Mouse (Mus musculus) CH12.LX (cell line): Measurements from ENCODE around the gene Slc2a13.

Experiments used
- BHLHE40 ChIP-seq: IDR thresholded peaks from 2 replicates; pipeline ENCODE4 v1.6.1; 2011; ENCODE audit warnings: mild to moderate bottlenecking, low read depth, low read length, improper control_type of control experiment
- CTCF ChIP-seq, 2 experiments: IDR thresholded peaks in 1 of 2; conservative IDR thresholded peaks in 1 of 2; 2 replicates each; pipeline ENCODE4 v1.5.1; 2011 to 2012; ENCODE audit warnings: low read depth in 2 of 2, low read length in 2 of 2, improper control_type of control experiment in 1 of 2, inconsistent platforms in 1 of 2, mild to moderate bottlenecking in 1 of 2, moderate library complexity in 1 of 2
- ETS1 ChIP-seq: conservative IDR thresholded peaks from 2 replicates; pipeline ENCODE4 v1.6.1; 2012; ENCODE audit warnings: low read depth, mild to moderate bottlenecking, inconsistent platforms, low read length, improper control_type of control experiment, moderate library complexity
- GABPA ChIP-seq: IDR thresholded peaks from 2 replicates; pipeline ENCODE4 v1.6.1; 2012; ENCODE audit warnings: low read depth, low read length, improper control_type of control experiment, inconsistent platforms; ENCODE audit not compliant: insufficient replicate concordance
- KAT2A ChIP-seq: IDR thresholded peaks from 2 replicates; pipeline ENCODE4 v1.6.1; 2012; ENCODE audit warnings: low read length, improper control_type of control experiment, inconsistent platforms; ENCODE audit not compliant: insufficient replicate concordance
- MAZ ChIP-seq: IDR thresholded peaks from 2 replicates; pipeline ENCODE4 v1.6.1; 2012; ENCODE audit warnings: low read depth, mild to moderate bottlenecking, inconsistent platforms, low read length, improper control_type of control experiment, moderate library complexity
- MYC ChIP-seq: IDR thresholded peaks from 2 replicates; pipeline ENCODE4 v1.6.1; 2011; ENCODE audit warnings: low read depth, mild to moderate bottlenecking, improper control_type of control experiment, low read length
- PAX5 ChIP-seq: IDR thresholded peaks from 2 replicates; pipeline ENCODE4 v1.6.1; 2012; ENCODE audit warnings: low read length, inconsistent platforms, mixed read lengths
- POLR2A ChIP-seq: IDR thresholded peaks from 2 replicates; pipeline ENCODE4 v1.6.1; 2011; ENCODE audit warnings: low read depth, mild to moderate bottlenecking, improper control_type of control experiment, low read length
- TCF12 ChIP-seq: IDR thresholded peaks from 2 replicates; pipeline ENCODE4 v1.6.1; 2014; ENCODE audit warnings: low read depth, mild to moderate bottlenecking, inconsistent platforms, low read length, improper control_type of control experiment
- UBTF ChIP-seq: IDR thresholded peaks from 2 replicates; pipeline ENCODE4 v1.6.1; 2012; ENCODE audit warnings: low read depth, mild to moderate bottlenecking, inconsistent platforms, low read length, improper control_type of control experiment, moderate library complexity
- USF1 ChIP-seq: IDR thresholded peaks from 2 replicates; pipeline ENCODE4 v1.6.1; 2014; ENCODE audit warnings: low read depth, mild to moderate bottlenecking, inconsistent platforms, low read length, improper control_type of control experiment
- USF2 ChIP-seq: conservative IDR thresholded peaks from 2 replicates; pipeline ENCODE4 v1.6.1; 2011; ENCODE audit warnings: low read depth, low read length, improper control_type of control experiment

DNA sequence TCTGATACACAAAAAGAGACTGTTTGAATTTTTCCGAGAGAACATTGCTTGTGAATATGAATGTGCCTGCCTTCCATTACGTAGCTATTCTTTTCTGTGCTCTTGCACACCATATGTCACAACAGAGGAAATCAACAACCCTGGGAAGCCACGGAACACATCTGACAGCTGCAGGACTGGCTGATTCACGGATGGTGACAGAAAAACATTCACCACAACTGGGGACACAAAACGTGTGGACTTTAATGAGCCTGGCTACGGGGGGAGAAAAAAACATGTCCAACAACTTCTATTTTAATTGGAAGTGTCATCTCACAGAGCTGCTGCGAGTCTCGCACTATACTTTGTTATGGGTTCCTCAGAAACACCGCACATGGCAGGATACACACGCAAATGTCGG lies 196.0 kb downstream of the Slc2a13 start:
- TF ChIP-seq MAZ, result no peak
- no peak for TF ChIP-seq KAT2A
- TF ChIP-seq PAX5, result no peak
- no peak for TF ChIP-seq POLR2A
- no peak for TF ChIP-seq BHLHE40
- no peak for TF ChIP-seq CTCF (conservative IDR thresholded peaks at IDR 0.05 in 1 of 2, IDR thresholded peaks at IDR 0.05 in 1 of 2; ENCODE audit: low read depth in 2 of 2, low read length in 2 of 2)
- TF ChIP-seq MYC, result no peak
- TF ChIP-seq ETS1, result no peak
- TF ChIP-seq TCF12, result no peak
- TF ChIP-seq UBTF, result no peak
- no peak for TF ChIP-seq GABPA
- no peak for TF ChIP-seq USF1
- no peak for TF ChIP-seq USF2
